Mouse (Mus musculus) brain, embryonic 14.5 days (tissue): ENCODE data around the gene Sco1.
A peak's percentile ranks its signal among the peaks of the same experiment; 100 is the strongest.

Experiments used
- CTCF ChIP-seq: fragments of 200-500 bp; IDR thresholded peaks from 2 replicates; pipeline ENCODE4 v1.5.1; 2012; ENCODE audit warnings: inconsistent platforms, mild to moderate bottlenecking, moderate library complexity, borderline replicate concordance; ENCODE audit not compliant: insufficient read depth, insufficient read length; ENCODE audit errors: extremely low read depth
- POLR2A ChIP-seq: fragments of 200-500 bp; IDR thresholded peaks from 2 replicates; pipeline ENCODE4 v1.6.1; 2012; ENCODE audit warnings: mild to moderate bottlenecking, inconsistent platforms, borderline replicate concordance; ENCODE audit not compliant: poor library complexity, insufficient read depth, insufficient read length, severe bottlenecking; ENCODE audit errors: extremely low read depth

- TF ChIP-seq CTCF (peak; percentile 44; the same call in 1 of the 2 replicates), POLR2A (peak; percentile 70; the same call in 1 of the 2 replicates)
Measured at GRCm38 (mm10) chr11:67052321-67052952, at the start of gene Sco1, which contains the start of gene Adprm.
